ENCODE assay signal across 22 mouse cellular contexts in genomic region chr5:135703431-135703830, GRCm38 (mm10). TPM values are rescaled to one million over a fixed set of nuclear protein-coding genes. Genes with fewer than 3 reads are reported as not detected.
DNase-seq lines count a peak whose midpoint lies in the region; TF ChIP-seq lines count a peak whose summit lies in the region.
"Had no signal": no experiment of that assay in that cellular context is flagged by ENCODE, and none has a peak within 500 bp of the region (broad histone marks: within the 10 kb centered on the region; RNA-seq: fewer than 3 reads in every experiment).

No protein-coding gene starts in this region.

- no peak for TF ChIP-seq POLR2A in heart, adult 2 months (IDR thresholded peaks at IDR 0.05; ENCODE audit: insufficient read depth, low read depth, low read length)
- no peak for TF ChIP-seq POLR2A in bone marrow, adult 2 months (IDR thresholded peaks at IDR 0.05; ENCODE audit: borderline replicate concordance, control insufficient read depth, low read depth, low read length)
- TF ChIP-seq POLR2A in embryonic fibroblast, embryonic 13.5 days (IDR thresholded peaks at IDR 0.05; ENCODE audit: low read depth, low read length): no peak

- H3K36me3 ChIP-seq in heart, adult 2 months (ENCODE audit: control insufficient read depth, insufficient read depth, low read length): no peaks in the 10 kb centered on the region; the same call in 1 of the 2 replicates
- H3K36me3 ChIP-seq: stomach, embryonic 15.5 days had no signal

- no peak overlapping the region for H3K9ac ChIP-seq in heart, adult 2 months (ENCODE audit: low read depth, low read length)
- H3K9ac ChIP-seq: embryonic facial prominence, embryonic 15.5 days; kidney, embryonic 15.5 days; limb, embryonic 15.5 days; midbrain, embryonic 15.5 days; stomach, embryonic 15.5 days had no signal

- DNase-seq in heart, adult 2 months: no peak
- no peak for DNase-seq in heart, postnatal 25 days (ENCODE audit: low spot score)
- DNase-seq in left cerebral cortex, adult 2 months (ENCODE audit: extremely low spot score in 1 of 2, low spot score in 2 of 2): no peak
- DNase-seq in left cerebral cortex, postnatal 10 days (ENCODE audit: extremely low spot score in 1 of 2, low spot score in 2 of 2): no peak
- DNase-seq in cerebellum, postnatal 14 days: no peak
- no peak for DNase-seq in gastrocnemius, postnatal 25 days
- DNase-seq: cerebellum, adult 18-20 months; cerebellum, postnatal 25 days; gastrocnemius, postnatal 10 days; kidney, adult 18-20 months had no signal

- intact Hi-C loops in heart, adult 2 months (cut with DNase I): no loop called here
- intact Hi-C loops in heart, postnatal 25 days (cut with DNase I): no loop called here
- intact Hi-C loops in left cerebral cortex, adult 2 months (cut with DNase I): loop anchor here (5.0 kb wide), 1 partner anchor 71 kb away; the partner anchor contains the start of gene Rhbdd2
- intact Hi-C loops in left cerebral cortex, postnatal 10 days (cut with DNase I): no loop called here

- no peak for TF ChIP-seq CTCF in heart, adult 2 months (IDR thresholded peaks at IDR 0.05)
- TF ChIP-seq CTCF in left cerebral cortex, adult 2 months (IDR thresholded peaks at IDR 0.05): no peak
- TF ChIP-seq CTCF in bone marrow, adult 2 months (IDR thresholded peaks at IDR 0.05; ENCODE audit: control insufficient read depth, insufficient read depth, low read length): no peak
- no peak for TF ChIP-seq CTCF in embryonic fibroblast, embryonic 13.5 days (IDR thresholded peaks at IDR 0.05; ENCODE audit: borderline replicate concordance, insufficient read depth, low read length)

- no peak for TF ChIP-seq EP300 in heart, adult 2 months (IDR thresholded peaks at IDR 0.05; ENCODE audit: insufficient read depth, low read depth, low read length)

- H3K27ac ChIP-seq in heart, adult 2 months: peak overlapping the region; percentile 23
- H3K27ac ChIP-seq in left cerebral cortex, adult 2 months: peak overlapping the region; percentile 17; the same call in 1 of the 2 replicates
- peak overlapping the region; percentile 87 for H3K27ac ChIP-seq in bone marrow, adult 2 months (ENCODE audit: control insufficient read depth, insufficient read depth, low read depth, low read length, poor library complexity)
- H3K27ac ChIP-seq in embryonic fibroblast, embryonic 13.5 days (ENCODE audit: insufficient read depth, low read length): peak overlapping the region; percentile 42
- H3K27ac ChIP-seq: embryonic facial prominence, embryonic 10.5 days; embryonic facial prominence, embryonic 15.5 days; hindbrain, embryonic 10.5 days; kidney, embryonic 15.5 days; limb, embryonic 10.5 days; limb, embryonic 15.5 days; midbrain, embryonic 10.5 days; midbrain, embryonic 15.5 days; stomach, embryonic 15.5 days had no signal

- peaks cover 1% of the 10 kb centered on the region; the same call in 1 of the 2 replicates for H3K79me2 ChIP-seq in heart, adult 2 months (replicated peaks; ENCODE audit: control insufficient read depth, insufficient read depth, low read length)

- 93% methylated on average over 7 of the region's 7 CpGs for WGBS in heart, adult 2 months
- WGBS in bone marrow, adult 2 months: 84% methylated on average over 7 of the region's 7 CpGs

- no peak overlapping the region for H3K4me3 ChIP-seq in heart, adult 2 months
- no peak overlapping the region for H3K4me3 ChIP-seq in left cerebral cortex, adult 2 months
- H3K4me3 ChIP-seq in bone marrow, adult 2 months (replicated peaks; ENCODE audit: control insufficient read depth, low read depth, low read length): no peak overlapping the region
- H3K4me3 ChIP-seq in embryonic fibroblast, embryonic 13.5 days (ENCODE audit: insufficient read depth, low read length): no peak overlapping the region
- H3K4me3 ChIP-seq: embryonic facial prominence, embryonic 10.5 days; embryonic facial prominence, embryonic 15.5 days; hindbrain, embryonic 10.5 days; kidney, embryonic 15.5 days; limb, embryonic 10.5 days; limb, embryonic 15.5 days; midbrain, embryonic 10.5 days; midbrain, embryonic 15.5 days; stomach, embryonic 15.5 days had no signal

- no peaks in the 10 kb centered on the region for H3K27me3 ChIP-seq in heart, adult 2 months (ENCODE audit: control insufficient read depth, insufficient read depth, low read length)
- H3K27me3 ChIP-seq: embryonic facial prominence, embryonic 15.5 days; kidney, embryonic 15.5 days; limb, embryonic 15.5 days; midbrain, embryonic 15.5 days; Patski; stomach, embryonic 15.5 days had no signal

- H3K4me1 ChIP-seq in heart, adult 2 months (ENCODE audit: control insufficient read depth, insufficient read depth, low read length): peaks cover 24% of the 10 kb centered on the region
- H3K4me1 ChIP-seq in bone marrow, adult 2 months (ENCODE audit: control insufficient read depth, insufficient read depth, low read length): peaks cover 12% of the 10 kb centered on the region
- H3K4me1 ChIP-seq in embryonic fibroblast, embryonic 13.5 days (ENCODE audit: control insufficient read depth, insufficient read depth, low read length): peaks cover 12% of the 10 kb centered on the region
- H3K4me1 ChIP-seq: hindbrain, embryonic 10.5 days; kidney, embryonic 15.5 days; limb, embryonic 15.5 days; midbrain, embryonic 10.5 days; stomach, embryonic 15.5 days had no signal

RNA-seq across cellular contexts. Expression of gene Por, which starts 33.6 kb away (rescaled TPM):
- total RNA-seq in heart, adult 2 months (2021): 10 to 100 TPM; 63.0 to 77.4 TPM
- 76.7 and 93.6 TPM in 2 replicates for polyA plus RNA-seq in heart, adult 2 months (2012; rRNA removed)
- 10 to 100 TPM; 50.7 to 65.8 TPM for total RNA-seq in heart, postnatal 25 days (2021)
- 10 to 100 TPM; 86.0 to 93.6 TPM for total RNA-seq in left cerebral cortex, adult 2 months (2021)
- total RNA-seq in left cerebral cortex, postnatal 10 days (2021): 10 to 100 TPM; 68.2 to 70.0 TPM
- polyA plus RNA-seq in bone marrow, adult 2 months (2011; ENCODE audit: insufficient read depth, insufficient read length, low replicate concordance, missing spikeins): 17.6 and 28.4 TPM in 2 replicates
- 58.5 and 98.3 TPM in 2 replicates for polyA plus RNA-seq in embryonic fibroblast, embryonic 13.5 days (2011; ENCODE audit: insufficient read length, low read depth, missing spikeins)
- 10 to 100 TPM; 23.5 to 39.7 TPM for total RNA-seq in gastrocnemius, postnatal 25 days (2021)

RNA-seq across cellular contexts. Expression of gene Tmem120a, which starts 40.8 kb away (rescaled TPM):
- 10 to 100 TPM; 13.6 to 19.3 TPM for total RNA-seq in heart, adult 2 months (2021)
- polyA plus RNA-seq in heart, adult 2 months (2012; rRNA removed): 18.5 and 27.3 TPM in 2 replicates
- total RNA-seq in heart, postnatal 25 days (2021): 10 to 100 TPM; 11.8 to 13.3 TPM
- total RNA-seq in left cerebral cortex, adult 2 months (2021): 10 to 100 TPM; 18.3 to 18.4 TPM
- 10 to 100 TPM; 20.7 to 22.0 TPM for total RNA-seq in left cerebral cortex, postnatal 10 days (2021)
- 19.0 and 74.1 TPM in 2 replicates for polyA plus RNA-seq in bone marrow, adult 2 months (2011; ENCODE audit: insufficient read depth, insufficient read length, low replicate concordance, missing spikeins)
- polyA plus RNA-seq in embryonic fibroblast, embryonic 13.5 days (2011; ENCODE audit: insufficient read length, low read depth, missing spikeins): 89.3 and 94.7 TPM in 2 replicates
- total RNA-seq in gastrocnemius, postnatal 25 days (2021): 10 to 100 TPM in 1 of 2 experiments, 1 to 10 TPM in 1; 5.6 to 10.5 TPM

Comparison
In these comparisons a context has a peak if more than half of its experiments do, and no peak if none do; other contexts are left out.
1. H3K27ac ChIP-seq: peak in every context shown above with its lines; median percentile 87 in bone marrow, adult 2 months; 42 in embryonic fibroblast, embryonic 13.5 days; 23 in heart, adult 2 months; 17 in left cerebral cortex, adult 2 months.